Mouse (Mus musculus): ENCODE measurements around the gene Kctd15.

- TF ChIP-seq MYOD1 (IDR thresholded peaks at IDR 0.05; ENCODE audit: control insufficient read depth in 1 of 3, insufficient read length in 2 of 3, low read depth in 2 of 3) (no peak), POLR2A (IDR thresholded peaks at IDR 0.05; ENCODE audit: insufficient read length, low read depth) (no peak), TCF12 (IDR thresholded peaks at IDR 0.05; ENCODE audit: insufficient read depth, poor library complexity, severe bottlenecking) (no peak), POLR2AphosphoS2 (IDR thresholded peaks at IDR 0.05; ENCODE audit: insufficient read length, low read depth) (no peak), MAX (IDR thresholded peaks at IDR 0.05; ENCODE audit: low read depth) (no peak), MYOG (IDR thresholded peaks at IDR 0.05; ENCODE audit: control insufficient read depth in 1 of 3, insufficient read depth in 1 of 3, insufficient read length in 2 of 3, low read depth in 2 of 3) (no peak), USF1 (IDR thresholded peaks at IDR 0.05; ENCODE audit: low read depth) (no peak), E2F4 (IDR thresholded peaks at IDR 0.05; ENCODE audit: insufficient read depth) (no peak), CEBPB (IDR thresholded peaks at IDR 0.05; ENCODE audit: insufficient read depth, poor library complexity, severe bottlenecking) (no peak), SRF (IDR thresholded peaks at IDR 0.05; ENCODE audit: control insufficient read depth, insufficient read length, low read depth) (no peak), TCF3 (IDR thresholded peaks at IDR 0.05; ENCODE audit: insufficient read length, low read depth) (no peak)
Observed at GRCm38 (mm10) chr7:34606051-34606450, 50.5 kb downstream of the Kctd15 start.

All from myocyte (in vitro differentiated cells).